Comparison of ENCODE assay signal across 14 mouse cellular contexts in the genomic region with DNA sequence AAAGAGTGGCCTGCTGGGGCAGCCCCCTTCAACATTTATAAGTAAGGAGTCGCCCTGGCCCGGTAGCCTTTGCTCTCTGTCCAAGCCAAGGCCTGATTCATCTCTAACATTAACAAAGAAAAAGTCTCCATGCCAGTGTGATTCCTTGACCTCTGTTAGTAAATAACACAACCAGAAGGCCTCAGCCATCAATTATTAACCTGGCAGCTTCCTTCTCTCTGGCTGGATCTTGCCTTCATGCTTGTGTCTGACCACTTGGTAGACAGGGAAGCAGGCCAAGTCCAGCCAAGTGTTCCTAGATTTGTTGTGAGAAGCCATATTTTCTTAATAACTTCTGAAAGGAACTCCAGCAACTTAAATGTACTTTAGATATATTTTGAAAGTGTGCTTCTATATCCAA. TPM values are rescaled to one million over a fixed set of nuclear protein-coding genes. Genes with fewer than 3 reads are reported as not detected.
DNase-seq lines count a peak whose midpoint lies in the region; ATAC-seq lines count a peak whose summit lies in the region.
"Had no signal": no experiment of that assay in that cellular context is flagged by ENCODE, and none has a peak within 500 bp of the region (broad histone marks: within the 10 kb centered on the region; RNA-seq: fewer than 3 reads in every experiment).

No protein-coding gene starts in this region.

- peak; percentile 20 for DNase-seq in adrenal gland, postnatal 14 days
- DNase-seq in adrenal gland, postnatal 25 days = no peak
- DNase-seq in adipocyte (ENCODE audit: low spot score) = peak; percentile 92
- DNase-seq in kidney, adult 8-10 months = peak; percentile 88 to 95
- peak; percentile 86 to 91 for DNase-seq in kidney, postnatal 25 days
- no peak for DNase-seq in lung, postnatal 14 days
- DNase-seq in layer of hippocampus, adult 9-11 months = no peak
- DNase-seq: embryo, embryonic 11 days; heart, postnatal 10 days; right cerebral cortex, postnatal 25 days; thymus, postnatal 14 days had no signal

- no peak for ATAC-seq in erythroblast, adult 5-6 weeks (replicated peaks; ENCODE audit: low FRiP score, poor library complexity, severe bottlenecking)
- ATAC-seq: inflammation-experienced regulatory T-cells, adult 6 months; liver, embryonic 12.5 days had no signal

RNA-seq across cellular contexts. Expression of gene Car12, which starts 23.1 kb away (rescaled TPM):
- total RNA-seq in adrenal gland, postnatal 14 days (2021) = 0.33 and 0.49 TPM in 2 replicates
- 0.70 and 1.0 TPM in 2 replicates for total RNA-seq in adrenal gland, postnatal 25 days (2021)
- total RNA-seq in erythroblast, adult 5-6 weeks (2015; ENCODE audit: low replicate concordance) = 1.5 and 4.6 TPM in 2 replicates
- not detected in 2 replicates for total RNA-seq in erythroblast, adult 5-6 weeks (2017; ENCODE audit: low replicate concordance)

RNA-seq across cellular contexts. Expression of gene Aph1b, which starts 58.7 kb away (rescaled TPM):
- total RNA-seq in adrenal gland, postnatal 14 days (2021) = 3.7 and 3.8 TPM in 2 replicates
- total RNA-seq in adrenal gland, postnatal 25 days (2021) = 3.1 and 4.5 TPM in 2 replicates
- 3.6 and 4.6 TPM in 2 replicates for total RNA-seq in erythroblast, adult 5-6 weeks (2015; ENCODE audit: low replicate concordance)
- total RNA-seq in erythroblast, adult 5-6 weeks (2017; ENCODE audit: low replicate concordance) = 1.2 and 2.2 TPM in 2 replicates

Comparison
In these comparisons a context has a peak if more than half of its experiments do, and no peak if none do; other contexts are left out.
1. DNase-seq: peak in adrenal gland, postnatal 14 days (single experiment), adipocyte (single experiment), kidney, adult 8-10 months (2 of 2) and kidney, postnatal 25 days (2 of 2); none in adrenal gland, postnatal 25 days (single experiment), lung, postnatal 14 days (single experiment) and layer of hippocampus, adult 9-11 months (single experiment).